Mouse (Mus musculus): ENCODE results near the gene Samd4.

Samd4 gene

GRCm38 (mm10) chr14:46908858-46909257 lies 26.2 kb downstream of the Samd4 start:
- no peak for DNase-seq (ENCODE audit: low spot score)

- no peak for DNase-seq (ENCODE audit: low spot score)
These were observed 29.8 kb downstream of the Samd4 start for GRCm38 (mm10) chr14:46912496-46912895.

GRCm38 (mm10) chr14:46914356-46914755 lies 31.7 kb downstream of the Samd4 start:
- DNase-seq (ENCODE audit: low spot score) = no peak

- DNase-seq (ENCODE audit: low spot score) = no peak
These were observed 32.9 kb downstream of the Samd4 start for GRCm38 (mm10) chr14:46915555-46915954.

- DNase-seq (ENCODE audit: low spot score) = no peak
These were observed 33.9 kb downstream of the Samd4 start for GRCm38 (mm10) chr14:46916581-46916980.

GRCm38 (mm10) chr14:46917136-46917535 lies 34.5 kb downstream of the Samd4 start:
- DNase-seq (ENCODE audit: low spot score) = no peak

GRCm38 (mm10) chr14:46917581-46917980 lies 34.9 kb downstream of the Samd4 start:
- DNase-seq (ENCODE audit: low spot score) = no peak

- no peak for DNase-seq (ENCODE audit: low spot score)
These were observed 37.8 kb downstream of the Samd4 start for GRCm38 (mm10) chr14:46920496-46920895.

- no peak for DNase-seq (ENCODE audit: low spot score)
These were observed 38.7 kb downstream of the Samd4 start for GRCm38 (mm10) chr14:46921178-46921975.

- DNase-seq (ENCODE audit: low spot score) = no peak
These were observed 41.3 kb downstream of the Samd4 start for GRCm38 (mm10) chr14:46923931-46924330.

- DNase-seq (ENCODE audit: low spot score) = no peak
These were observed 41.8 kb downstream of the Samd4 start for GRCm38 (mm10) chr14:46924422-46924821.

- no peak for DNase-seq (ENCODE audit: low spot score)
These were observed 45.9 kb downstream of the Samd4 start for GRCm38 (mm10) chr14:46928556-46928955.

- no peak for DNase-seq (ENCODE audit: low spot score)
These were observed 49.5 kb downstream of the Samd4 start for GRCm38 (mm10) chr14:46932121-46932520.

GRCm38 (mm10) chr14:46932708-46933107 lies 50.1 kb downstream of the Samd4 start:
- peak; percentile 30 for DNase-seq (ENCODE audit: low spot score)

- peak; percentile 44 for DNase-seq (ENCODE audit: low spot score)
These were observed 58.4 kb downstream of the Samd4 start for GRCm38 (mm10) chr14:46941077-46941476.

- peak; percentile 81 for DNase-seq (ENCODE audit: low spot score)
These were observed 59.5 kb downstream of the Samd4 start for GRCm38 (mm10) chr14:46941896-46942812.

GRCm38 (mm10) chr14:46944411-46944810 lies 61.8 kb downstream of the Samd4 start:
- DNase-seq (ENCODE audit: low spot score) = no peak

- DNase-seq (ENCODE audit: low spot score) = no peak
These were observed 63.3 kb downstream of the Samd4 start for GRCm38 (mm10) chr14:46945903-46946490.

GRCm38 (mm10) chr14:46947644-46948043 lies 65.0 kb downstream of the Samd4 start:
- DNase-seq (ENCODE audit: low spot score) = no peak

GRCm38 (mm10) chr14:46950527-46951384 lies 68.1 kb downstream of the Samd4 start:
- DNase-seq (ENCODE audit: low spot score) = peak; percentile 40

GRCm38 (mm10) chr14:46952264-46952663 lies 69.6 kb downstream of the Samd4 start:
- no peak for DNase-seq (ENCODE audit: low spot score)

GRCm38 (mm10) chr14:46955109-46955508 lies 72.5 kb downstream of the Samd4 start:
- no peak for DNase-seq (ENCODE audit: low spot score)

All from embryo, embryonic 10.5 days (tissue).